Mouse (Mus musculus) liver, adult 2 months (tissue): ENCODE measurements around the gene Arrdc5.

Source experiments
- CTCF ChIP-seq: fragments of 200-500 bp; IDR thresholded peaks from 2 replicates; pipeline ENCODE4 v1.5.1; 2011; ENCODE audit warnings: low read depth, low read length, control low read depth
- POLR2A ChIP-seq: fragments of 200-500 bp; IDR thresholded peaks from 2 replicates; pipeline ENCODE4 v1.6.1; 2011; ENCODE audit warnings: low read length, control low read depth; ENCODE audit not compliant: insufficient read depth; ENCODE audit errors: extremely low read depth

- TF ChIP-seq CTCF (no peak), POLR2A (no peak)
Measured at GRCm38 (mm10) chr17:56287830-56288229, 12.3 kb downstream of the Arrdc5 start.
